Mouse (Mus musculus): ENCODE data around the gene Tmem252.
"Not testable (repeated sequence)": the region's sequence is repeated elsewhere in the genome, so short reads cannot be mapped to it uniquely, and the experiment has no call there.

The Tmem252 gene

DNA sequence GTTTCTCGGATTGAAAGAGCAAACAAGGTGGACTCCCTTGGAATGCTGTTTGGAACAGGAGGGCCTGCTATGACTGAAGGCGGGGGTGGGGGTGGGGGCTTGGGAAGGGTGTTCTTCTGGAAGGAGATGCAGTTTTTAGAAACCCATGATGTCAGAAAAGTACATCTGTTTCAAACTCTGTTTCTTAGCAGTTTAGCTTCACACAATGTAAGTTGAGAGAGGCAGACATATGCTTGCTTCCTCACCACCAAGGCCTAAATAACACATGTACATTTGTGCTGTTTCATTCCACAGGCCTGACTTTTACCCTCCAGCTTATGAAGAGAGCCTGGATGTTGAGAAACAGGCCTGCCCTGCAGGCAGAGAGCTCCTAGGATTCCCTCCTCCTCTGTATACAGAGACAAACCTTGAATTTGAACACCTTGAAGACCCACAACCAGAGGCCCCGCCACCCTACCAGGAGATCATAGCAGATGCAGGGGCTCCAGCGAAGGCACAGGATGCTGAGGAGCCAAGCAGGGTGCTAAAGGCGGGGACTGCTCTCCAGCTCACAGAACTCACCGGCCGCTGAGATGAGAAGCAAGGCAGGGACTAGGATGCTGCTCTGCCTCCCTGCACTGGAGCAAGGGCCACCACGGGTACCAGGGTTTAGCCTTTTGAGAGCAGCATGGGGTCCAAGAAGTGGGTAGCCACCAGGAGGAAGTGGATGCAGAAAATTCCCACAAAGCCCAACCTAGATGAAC, 3.6 kb downstream of the Tmem252 start:
- no peak for DNase-seq (ENCODE audit: low spot score)

DNA sequence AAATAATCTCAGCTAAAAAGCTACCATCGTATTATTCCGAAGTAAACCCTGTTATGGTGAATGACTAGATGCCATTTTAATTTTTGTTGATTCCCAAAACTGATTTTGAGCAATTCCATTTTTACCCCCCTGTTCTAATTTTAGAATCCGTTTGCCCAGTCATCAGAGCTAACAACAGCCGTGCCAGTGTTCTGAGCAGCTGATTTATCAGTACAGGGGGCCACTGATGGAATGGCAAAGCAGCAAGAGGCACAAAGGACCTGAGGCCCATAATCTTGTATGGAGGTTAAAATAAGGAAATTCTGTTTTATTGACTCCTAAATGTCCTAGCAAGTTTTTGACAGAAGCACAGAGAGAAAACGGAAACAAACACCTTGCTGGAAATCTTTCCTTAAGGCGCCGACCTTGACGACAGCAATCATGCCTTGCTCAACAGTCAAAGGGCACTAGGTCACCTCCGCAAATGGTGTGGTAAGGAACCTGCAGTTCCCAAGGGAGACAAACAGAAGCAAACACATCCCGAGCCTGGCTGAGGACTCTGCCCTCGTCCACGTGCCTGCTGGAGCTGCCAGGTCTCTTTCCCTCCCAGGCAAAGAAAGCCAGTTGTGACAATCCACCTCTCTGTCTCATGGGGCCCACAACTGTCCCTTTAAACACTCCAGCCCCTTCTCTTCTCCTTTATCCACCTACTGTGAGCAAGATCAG, 9.4 kb downstream of the Tmem252 start:
- DNase-seq (ENCODE audit: low spot score): no peak

DNA sequence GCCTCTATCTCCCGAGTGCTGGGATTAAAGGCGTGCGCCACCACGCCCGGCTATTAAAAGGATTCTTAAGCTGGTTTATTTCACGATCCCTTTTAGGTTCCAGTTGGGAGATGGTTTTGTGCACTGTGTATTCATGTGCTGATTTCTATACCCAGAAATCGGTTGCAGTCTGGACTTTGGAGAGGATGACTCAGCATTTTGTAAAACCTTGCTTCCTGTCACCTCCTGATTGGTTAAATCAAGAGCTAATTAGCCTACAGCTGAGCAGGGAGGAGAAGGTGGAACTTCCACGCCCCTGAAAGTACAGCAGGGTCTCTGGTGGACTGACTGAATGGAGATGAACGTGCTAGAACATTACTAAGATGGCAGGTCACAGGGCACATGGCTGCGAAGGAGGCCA, 12.6 kb downstream of the Tmem252 start:
- DNase-seq (ENCODE audit: low spot score): no peak

DNA sequence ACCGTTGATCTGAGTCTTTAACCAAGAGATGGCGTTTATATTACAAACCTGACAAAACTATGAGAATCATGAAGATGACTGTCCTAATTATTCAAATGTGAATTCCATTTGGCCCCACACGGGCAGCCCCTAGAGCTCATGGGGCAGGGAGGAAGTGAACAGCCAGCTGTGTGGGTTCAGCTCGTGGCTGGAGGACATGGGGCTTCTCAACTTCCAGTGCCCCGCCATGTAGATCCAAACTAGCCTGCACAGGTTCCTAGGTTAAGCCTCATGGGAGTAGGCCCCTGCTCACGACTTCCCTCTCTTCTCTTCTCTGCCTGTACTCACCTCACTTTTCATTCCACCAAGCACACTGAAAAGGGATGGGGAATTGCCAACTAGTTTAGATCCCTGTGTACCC, 14.5 kb downstream of the Tmem252 start:
- no peak for DNase-seq (ENCODE audit: low spot score)

DNA sequence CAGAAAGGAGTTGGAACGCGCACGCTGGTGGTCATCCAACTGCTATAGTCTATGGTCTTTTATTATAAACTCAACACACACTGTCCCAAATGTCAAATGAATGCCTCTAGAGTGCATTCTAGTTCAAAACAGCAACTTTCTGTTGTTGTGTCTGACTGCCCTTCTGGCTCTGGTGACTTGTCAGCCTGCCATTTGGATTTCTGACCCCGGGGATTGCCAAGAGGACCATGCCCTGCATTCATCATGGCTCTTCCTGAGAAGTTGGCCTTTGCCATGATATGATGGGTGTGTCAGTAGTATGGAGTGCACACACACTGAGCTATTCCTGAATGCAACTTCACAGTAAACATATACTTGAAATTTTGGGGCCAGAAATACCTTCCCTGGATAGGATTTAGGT, 15.7 kb downstream of the Tmem252 start:
- no peak for DNase-seq (ENCODE audit: low spot score)

DNA sequence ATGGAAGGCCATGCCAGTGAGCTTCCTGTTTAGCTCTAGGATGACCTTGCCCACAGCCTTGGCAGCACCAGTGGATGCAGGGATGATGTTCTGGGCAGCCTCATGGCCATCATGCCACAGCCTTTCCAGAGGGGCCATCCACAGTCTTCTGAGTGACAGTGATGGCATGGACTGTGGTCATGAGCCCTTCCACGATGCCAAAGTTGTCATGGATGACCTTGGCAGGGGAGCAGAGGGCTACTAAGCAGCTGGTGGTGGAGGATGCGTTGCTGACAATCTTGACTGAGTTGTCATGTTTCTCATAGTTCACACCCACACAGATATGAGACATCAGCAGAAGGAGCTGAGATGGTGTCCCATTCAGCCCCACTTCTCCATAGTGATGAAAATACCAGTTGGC, 18.9 kb downstream of the Tmem252 start:
- DNase-seq (ENCODE audit: low spot score): no peak

DNA sequence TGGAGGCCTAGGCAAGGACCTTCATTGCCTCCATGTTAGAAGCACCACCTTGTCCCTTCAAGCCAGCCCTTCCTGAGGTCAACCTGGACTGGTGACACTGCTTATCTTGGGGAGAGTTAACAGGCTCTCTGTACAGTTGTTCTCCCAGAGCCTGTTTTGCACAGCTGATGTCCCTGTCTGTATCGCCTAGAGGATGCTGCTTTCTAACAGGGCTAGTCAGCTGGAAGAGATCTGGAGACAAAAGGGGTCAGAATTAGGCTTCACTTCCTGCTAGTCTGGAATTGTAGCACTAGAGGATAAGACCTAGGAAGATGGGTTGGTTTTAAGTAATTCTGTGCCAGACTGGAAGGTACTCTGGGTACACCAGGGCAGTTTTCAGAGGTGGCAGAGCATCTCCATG, 24.1 kb downstream of the Tmem252 start:
- no peak for DNase-seq (ENCODE audit: low spot score)

DNA sequence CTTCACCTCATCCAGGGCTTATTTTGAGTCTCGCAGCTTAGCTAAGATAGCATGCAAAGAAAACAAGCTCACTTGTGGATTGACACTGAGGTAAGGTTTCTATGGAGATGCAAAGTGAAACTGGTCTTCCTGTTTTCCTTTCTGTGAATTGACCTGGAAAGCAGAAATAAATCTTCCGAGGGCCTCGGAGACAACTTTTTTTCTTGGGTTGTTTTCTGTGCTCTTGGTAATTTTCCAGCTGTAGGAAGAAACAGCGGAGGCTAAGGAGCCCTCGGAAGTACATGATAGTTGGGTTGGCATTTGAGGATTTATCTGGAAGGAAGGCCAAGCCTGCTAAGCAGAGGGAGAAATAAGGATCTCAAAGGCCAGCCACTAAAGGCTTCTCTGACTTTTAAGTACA, 24.8 kb downstream of the Tmem252 start:
- no peak for DNase-seq (ENCODE audit: low spot score)

DNA sequence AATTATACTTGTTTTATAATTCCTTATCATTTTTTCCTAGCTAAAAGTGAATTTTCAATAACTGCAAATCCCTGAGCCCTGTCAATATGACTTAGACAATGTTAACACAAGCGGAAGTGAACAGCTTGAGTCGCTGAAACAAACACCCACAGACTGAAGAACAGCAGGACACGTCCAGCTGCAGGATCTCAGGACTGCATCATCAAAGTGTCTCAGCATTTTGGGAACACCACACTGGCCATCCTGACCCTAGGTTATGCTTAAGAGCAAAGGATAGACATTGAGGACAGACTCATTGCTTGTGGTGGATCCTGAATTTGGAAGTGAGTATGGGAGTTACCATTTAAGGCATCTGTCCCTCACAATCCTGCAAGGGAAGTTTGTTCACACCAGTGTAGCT, 25.4 kb downstream of the Tmem252 start:
- no peak for DNase-seq (ENCODE audit: low spot score)

DNA sequence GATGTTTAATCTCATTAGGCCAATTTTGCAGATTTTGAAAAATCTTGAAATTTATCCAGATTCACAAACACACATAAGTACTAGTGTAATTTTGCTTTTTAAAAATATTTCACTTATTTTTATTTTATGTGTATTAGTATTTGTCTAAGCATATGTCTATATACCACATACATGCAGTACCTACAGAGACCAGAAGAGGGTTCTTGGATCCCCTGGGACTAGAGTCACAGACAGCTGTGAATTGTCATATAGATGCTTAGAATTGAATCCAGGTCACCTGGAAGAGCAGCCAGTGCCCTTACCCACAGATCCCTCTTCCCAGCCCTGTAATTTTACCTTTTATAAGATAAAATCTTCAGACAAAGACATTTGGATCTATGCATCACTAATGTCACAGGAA, 26.1 kb downstream of the Tmem252 start:
- no peak for DNase-seq (ENCODE audit: low spot score)

DNA sequence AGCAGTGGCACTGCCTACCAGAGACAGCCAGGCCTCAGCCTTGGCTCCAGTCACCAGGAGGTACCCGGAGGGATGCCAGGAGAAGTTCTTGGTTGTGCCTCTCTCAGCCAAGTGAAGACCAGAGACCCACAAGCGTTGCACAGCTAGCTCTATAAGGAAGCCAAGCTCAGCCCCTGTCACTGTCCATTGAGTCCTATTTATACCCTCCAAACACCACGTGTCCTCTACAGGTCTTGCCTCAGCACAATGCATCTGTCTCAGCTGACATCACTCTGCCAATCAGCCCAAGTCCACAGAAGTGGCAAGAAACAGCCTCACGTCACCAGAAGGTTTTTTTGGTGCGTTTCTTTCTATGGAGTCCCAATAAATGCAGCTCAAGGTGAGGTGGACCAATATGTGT, 26.9 kb downstream of the Tmem252 start:
- no peak for DNase-seq (ENCODE audit: low spot score)

DNA sequence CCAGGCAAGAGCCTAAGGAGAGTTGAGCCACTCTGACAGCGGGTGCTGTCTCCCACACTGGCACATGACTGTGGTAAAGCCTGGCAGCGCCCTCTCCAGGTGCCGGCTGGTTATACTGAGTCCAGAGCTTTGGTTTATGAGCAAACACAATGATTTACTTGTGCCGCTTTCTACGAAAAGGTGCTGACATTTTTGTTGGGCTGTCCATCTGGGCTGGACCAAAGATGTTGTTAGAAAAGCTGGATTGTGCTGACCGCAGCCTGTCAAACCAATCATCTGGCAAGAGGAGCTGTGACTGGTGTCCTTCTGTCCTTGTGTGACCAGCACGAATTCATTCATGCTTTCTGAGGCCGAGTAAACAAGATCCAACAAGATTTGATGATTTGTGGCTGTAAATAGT, 27.9 kb downstream of the Tmem252 start:
- no peak for DNase-seq (ENCODE audit: low spot score)

DNA sequence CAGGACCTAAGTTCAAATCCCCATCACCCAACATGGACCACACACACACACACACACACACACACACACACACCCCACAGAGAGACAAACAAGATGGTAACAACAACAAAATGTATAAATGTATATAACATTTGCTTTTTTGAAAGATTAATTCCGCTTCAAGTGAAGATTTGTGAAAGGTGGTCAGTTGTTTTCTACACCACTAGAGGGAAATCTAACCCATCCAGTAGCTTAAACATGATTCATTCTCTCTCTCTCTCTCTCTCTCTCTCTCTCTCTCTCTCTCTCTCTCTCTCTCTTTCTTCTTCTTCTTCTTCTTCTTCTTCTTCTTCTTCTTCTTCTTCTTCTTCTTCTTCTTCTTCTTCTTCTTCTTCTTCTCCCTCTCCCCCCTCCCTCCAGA, 29.4 kb downstream of the Tmem252 start:
- DNase-seq (ENCODE audit: low spot score): not testable (repeated sequence)

DNA sequence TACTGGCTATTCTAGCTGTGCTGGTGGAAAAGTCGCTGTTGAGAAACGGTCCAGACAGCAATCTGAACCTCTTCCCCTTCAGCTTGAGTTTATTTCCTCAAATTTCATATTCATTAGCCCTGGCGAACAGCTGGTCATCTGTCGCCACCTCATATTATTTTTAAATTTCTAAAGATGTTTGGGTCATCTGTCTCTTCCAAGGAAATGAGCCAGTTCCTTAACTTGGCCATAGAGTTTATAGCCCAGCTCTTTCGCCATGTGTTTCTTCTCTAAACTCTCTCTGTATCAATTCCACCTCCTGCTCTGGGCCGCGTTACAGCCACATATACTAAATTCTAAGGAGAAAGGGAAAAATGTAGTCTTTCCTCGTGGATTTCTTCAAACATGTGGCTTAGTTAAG, 29.9 kb downstream of the Tmem252 start:
- DNase-seq (ENCODE audit: low spot score): no peak

DNA sequence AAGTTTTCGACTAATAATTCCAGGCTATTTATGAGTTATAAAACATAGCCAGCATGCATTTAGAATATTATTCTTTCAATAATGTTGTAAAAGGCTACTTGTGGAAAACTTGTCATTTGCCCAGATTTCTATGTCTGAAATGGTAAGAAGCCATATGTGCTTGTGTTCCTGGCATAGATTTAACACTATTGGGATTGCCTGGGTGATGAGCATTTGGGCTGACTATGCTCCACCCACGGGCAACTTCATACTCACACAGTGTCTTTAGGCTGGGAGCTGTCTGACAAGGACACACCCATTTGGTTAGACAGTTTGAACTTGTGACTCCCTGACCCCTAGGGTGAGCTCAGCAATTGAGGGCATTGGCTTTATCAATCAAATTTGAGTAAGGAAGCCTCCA, 30.5 kb downstream of the Tmem252 start:
- peak; percentile 40 for DNase-seq (ENCODE audit: low spot score)

DNA sequence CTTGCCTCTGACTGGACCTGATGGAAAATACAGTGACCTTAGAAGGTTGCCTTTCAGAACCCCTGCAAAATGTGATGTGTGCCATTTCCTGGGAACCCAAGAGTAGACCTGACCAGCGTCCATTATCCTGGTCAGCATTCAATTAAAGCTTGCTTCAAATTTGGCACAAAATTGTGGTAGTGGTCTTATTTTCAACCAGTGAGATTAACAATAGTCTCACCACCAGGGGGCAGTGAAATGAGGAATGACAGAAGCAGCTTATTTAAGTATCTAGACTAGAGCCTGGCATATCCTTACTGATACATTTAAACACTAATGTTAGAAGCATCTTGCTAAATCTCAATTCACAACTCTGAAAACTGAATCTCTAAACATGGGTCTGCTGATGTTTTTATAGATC, 31.6 kb downstream of the Tmem252 start:
- DNase-seq (ENCODE audit: low spot score): peak; percentile 58

DNA sequence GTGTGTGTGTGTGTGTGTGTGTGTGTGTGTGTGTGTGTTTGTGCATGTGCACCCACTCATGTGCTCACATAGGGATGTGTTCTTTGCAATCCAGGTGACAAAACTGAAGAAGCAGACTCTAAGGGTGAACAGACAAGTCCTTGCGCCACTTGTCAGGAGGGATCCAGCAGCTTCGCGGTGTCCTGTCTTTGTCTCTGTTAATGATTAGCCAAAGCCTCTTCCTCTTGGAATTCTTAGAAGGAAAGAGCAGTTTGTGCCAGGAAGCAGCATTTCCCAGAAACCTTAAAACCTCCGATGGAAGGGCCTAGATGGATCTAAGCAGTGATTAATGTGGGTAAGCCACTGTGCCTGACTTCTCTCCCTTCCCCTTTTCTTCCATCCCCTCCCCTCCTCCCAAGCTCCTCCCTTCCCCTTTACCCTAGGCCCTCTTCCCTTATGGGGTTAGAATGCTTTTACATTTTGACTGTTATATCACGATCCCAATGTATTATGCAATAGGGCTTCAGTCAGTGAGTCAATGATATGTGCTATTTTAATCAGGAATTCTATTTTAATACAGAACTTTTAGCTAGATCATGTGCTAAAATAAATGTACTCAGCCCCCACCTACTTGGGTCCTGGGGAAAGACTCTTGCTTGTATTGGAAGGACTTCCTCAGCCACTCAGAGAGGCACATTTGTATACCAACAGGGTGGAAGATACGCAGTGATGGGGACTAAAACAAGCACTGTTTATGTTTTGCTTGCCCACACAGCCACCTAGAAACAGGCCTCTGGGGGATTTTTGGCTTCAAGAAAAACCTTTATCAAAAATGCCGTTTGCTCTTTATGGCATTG, 33.5 kb downstream of the Tmem252 start:
- no peak for DNase-seq (ENCODE audit: low spot score)

DNA sequence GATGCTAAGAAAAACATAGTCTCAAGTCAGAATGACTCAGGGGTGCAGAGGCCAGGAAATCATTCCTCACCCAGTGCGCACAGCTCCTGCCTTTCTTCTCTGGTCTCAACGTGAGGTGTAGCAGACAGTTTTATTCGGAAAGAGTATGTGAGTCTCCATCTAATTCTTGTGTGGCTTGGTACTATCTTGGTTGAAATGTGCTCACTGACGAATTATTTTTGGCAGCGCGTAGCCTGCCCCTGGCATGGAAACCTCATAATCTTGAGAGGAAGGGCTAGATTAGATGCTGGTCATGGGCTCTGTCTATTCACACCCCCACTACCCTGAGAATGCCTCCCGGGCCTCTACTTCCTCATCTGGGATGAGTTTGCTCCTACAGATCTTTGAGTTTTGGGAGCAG, 34.2 kb downstream of the Tmem252 start:
- DNase-seq (ENCODE audit: low spot score): no peak

DNA sequence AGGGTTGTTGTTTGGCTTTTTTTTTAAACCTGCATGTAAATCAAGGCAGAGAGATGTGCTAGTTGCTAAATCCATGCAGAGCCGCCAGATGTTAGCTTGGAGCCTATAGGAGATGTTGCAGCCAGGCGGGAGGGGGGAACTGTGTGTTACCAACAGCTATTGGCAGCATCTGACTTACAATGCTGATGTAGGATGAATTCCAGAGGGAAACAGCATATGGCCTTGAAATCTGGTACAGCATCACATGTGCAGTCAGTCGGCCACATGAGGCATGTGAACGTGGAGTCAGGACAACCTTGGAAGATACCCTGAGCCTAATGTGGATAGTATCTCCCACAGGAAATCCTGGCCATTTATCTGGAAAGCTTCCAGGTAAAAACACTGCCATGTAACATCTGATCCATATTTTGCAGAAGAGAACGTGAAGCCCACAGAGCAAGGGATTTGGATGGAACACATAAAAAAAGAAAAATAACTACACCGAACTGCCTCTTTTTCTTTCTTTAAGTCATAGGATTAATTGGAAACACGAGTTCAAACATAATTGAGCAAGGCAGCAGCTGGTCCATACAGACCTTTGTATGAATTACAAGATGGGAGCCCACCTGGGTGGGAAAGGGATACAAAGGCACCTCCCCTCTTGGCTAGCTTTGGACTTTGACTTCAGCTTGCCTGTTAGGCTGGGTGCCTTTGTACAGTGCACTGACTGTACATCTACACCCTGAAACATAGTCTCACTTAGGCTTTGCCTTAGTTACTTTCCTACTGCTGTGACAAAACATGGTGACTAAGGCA, 42.7 kb downstream of the Tmem252 start:
- DNase-seq (ENCODE audit: low spot score): peak; percentile 58

DNA sequence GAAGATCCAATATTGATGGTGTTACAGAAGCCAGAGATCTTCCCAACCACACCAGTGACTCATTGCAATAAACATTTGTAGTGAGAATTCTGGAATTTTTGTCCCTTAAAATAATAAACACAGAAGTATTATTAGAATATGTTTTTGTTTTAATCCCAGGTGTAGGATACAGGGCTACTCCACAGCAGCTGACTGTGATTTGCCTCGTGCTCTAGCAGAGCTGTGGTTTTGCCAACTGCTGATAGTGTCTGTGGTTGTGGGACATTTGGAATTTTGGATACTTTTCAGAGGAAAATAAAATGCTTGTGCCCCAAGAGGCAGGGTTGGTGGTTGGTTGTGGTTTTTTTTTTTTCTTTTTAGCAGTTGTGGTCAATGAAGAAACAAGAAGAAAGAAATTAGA, 44.2 kb downstream of the Tmem252 start:
- DNase-seq (ENCODE audit: low spot score): no peak

DNA sequence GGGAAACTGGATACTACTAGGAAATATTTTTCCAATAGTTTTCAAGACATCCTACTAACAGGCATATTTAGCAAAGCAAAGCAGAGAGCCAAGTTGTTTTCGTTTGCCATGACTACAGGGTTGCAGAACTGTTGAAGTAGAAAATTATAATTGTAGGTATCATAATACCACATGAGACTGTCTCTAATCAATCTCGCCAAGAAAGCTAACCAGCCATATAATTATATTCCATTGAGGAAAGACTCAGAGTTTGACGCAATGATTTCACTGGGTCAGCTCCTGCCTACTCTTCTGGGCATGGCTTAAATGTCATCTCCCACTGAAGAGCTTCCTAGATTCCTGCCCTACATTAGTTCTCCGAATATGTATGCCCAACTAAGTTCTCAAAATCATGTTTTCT, 45.7 kb downstream of the Tmem252 start:
- DNase-seq (ENCODE audit: low spot score): no peak

DNA sequence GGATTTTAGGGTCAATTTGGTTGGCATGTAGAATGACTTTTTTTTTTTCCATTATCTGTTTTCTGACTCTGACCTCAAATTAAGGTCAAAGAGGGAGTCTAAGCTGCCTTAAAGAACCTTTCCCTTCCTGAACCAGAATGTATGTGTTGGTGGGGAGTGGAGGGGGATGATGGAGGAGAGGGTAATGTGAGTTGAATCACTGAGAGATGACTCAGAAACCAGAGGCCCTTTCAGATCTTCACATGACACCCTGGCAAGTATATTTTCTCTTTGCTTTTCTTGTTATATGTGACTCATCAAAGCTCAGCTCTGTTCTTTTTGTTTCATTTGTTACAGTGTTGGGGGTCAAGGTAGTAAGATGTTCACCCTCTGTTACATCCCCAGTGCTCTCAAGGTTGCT, 46.6 kb downstream of the Tmem252 start:
- DNase-seq (ENCODE audit: low spot score): no peak

Measured in layer of hippocampus, adult 11-12 months (tissue).